Mouse (Mus musculus) cortical plate, adult 2 months (tissue): ENCODE measurements at regions not wholly inside any gene's neighbourhood (a gene's known extent, or its start where the extent isn't known, plus 50 kb on each side); places are given as distances from the start of the nearest gene placed in this dataset.

Source experiments
- CTCF ChIP-seq: fragments of 200-500 bp; IDR thresholded peaks from 2 replicates; pipeline ENCODE4 v1.5.1; 2011; ENCODE audit warnings: mild to moderate bottlenecking, control low read depth, low read length; ENCODE audit not compliant: insufficient read depth; ENCODE audit errors: extremely low read depth
- POLR2A ChIP-seq: fragments of 200-500 bp; IDR thresholded peaks from 2 replicates; pipeline ENCODE4 v1.6.1; 2011; ENCODE audit warnings: mild to moderate bottlenecking, low read length, control low read depth; ENCODE audit not compliant: insufficient read depth; ENCODE audit errors: extremely low read depth

DNA sequence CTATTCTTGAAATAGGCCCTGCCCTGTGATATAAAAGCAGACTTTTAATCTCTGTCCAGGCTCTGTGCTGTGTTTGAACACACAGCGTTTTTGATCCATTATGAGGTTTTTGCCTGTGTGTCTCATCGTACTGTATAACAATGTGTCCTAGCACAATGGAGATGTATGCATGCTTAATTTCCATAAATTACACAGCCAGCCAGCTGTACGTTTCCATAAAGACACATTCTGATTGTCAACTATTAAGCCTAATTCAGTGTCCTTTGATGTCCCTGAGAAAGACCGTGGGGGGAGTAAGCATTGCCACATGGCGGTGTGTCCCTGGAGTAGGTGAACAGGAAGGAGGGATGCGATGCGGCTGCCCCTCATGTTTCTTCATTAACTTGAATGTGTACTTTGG is 587.7 kb upstream of the Lcorl start:
- TF ChIP-seq POLR2A (no peak), CTCF (no peak)
